Mouse (Mus musculus) adrenal gland, postnatal 14 days (tissue): Measurements from ENCODE around the gene Tceal5. TPM values are rescaled to one million over a fixed set of nuclear protein-coding genes. Genes with fewer than 3 reads are reported as not detected.
"Not testable (repeated sequence)": the region's sequence is repeated elsewhere in the genome, so short reads cannot be mapped to it uniquely, and the experiment has no call there.

Source experiments
- DNase-seq: peaks from one replicate; pipeline ENCODE4 v3.0.0; 2021; ENCODE audit warnings: mixed read lengths
- long read RNA-seq, 2 experiments: library from polyadenylated mRNA; stranded (forward); transcript quantifications; one replicate each; pipeline ENCODE4 v2.0.0; 2021
- total RNA-seq: library from RNA; stranded (reverse); gene quantifications from 2 replicates; pipeline ENCODE4 v1.2.3, GENCODE M21; 2021

Gene Tceal5
- total RNA-seq = 1.1 and 1.7 TPM in 2 replicates
- long read RNA-seq, experiment 1 = 0 reads
- long read RNA-seq, experiment 2 = 0 reads

GRCm38 (mm10) chrX:136203664-136204066 lies at the start of gene Tceal5:
Gene Tceal5 (minus strand): TSS chrX:136203876.
- peak; percentile 8 for DNase-seq

DNA sequence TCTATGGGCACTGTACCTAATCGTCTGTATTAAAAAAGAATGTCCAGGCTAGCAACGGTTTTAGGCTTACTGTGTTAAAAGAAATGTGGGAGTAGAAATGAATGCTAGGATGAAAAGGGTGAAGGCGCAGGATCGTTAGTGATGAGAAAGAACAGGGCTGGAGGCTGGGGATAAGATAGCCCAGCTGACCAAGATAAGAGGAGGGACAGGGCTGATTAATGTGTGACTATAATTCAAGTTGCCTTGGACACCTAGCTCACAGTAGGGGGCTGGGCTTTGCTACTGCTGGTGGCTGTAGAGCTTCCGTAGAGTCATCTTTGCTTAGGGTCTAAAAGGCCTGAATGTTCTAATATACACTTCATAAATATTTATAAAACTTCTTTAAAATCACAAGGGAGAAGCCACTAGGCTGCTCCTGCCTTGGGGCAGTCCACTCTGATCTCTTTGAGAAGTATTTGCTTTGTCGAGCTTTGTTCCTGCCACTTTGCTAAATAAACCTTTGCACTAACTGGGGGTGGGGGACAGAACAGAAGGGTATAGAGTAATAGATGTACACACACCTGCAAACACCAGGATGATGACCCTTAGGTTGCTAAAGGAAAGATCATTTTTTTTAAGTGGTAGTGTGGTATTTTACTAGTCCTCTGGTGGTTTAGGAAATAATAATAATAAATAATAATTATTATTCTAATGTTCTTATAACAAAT lies 48.5 kb upstream of the Tceal5 start:
- peak; percentile 21 for DNase-seq

- DNase-seq = no peak
These were observed 46.0 kb upstream of the Tceal5 start for GRCm38 (mm10) chrX:136249671-136250070.

DNA sequence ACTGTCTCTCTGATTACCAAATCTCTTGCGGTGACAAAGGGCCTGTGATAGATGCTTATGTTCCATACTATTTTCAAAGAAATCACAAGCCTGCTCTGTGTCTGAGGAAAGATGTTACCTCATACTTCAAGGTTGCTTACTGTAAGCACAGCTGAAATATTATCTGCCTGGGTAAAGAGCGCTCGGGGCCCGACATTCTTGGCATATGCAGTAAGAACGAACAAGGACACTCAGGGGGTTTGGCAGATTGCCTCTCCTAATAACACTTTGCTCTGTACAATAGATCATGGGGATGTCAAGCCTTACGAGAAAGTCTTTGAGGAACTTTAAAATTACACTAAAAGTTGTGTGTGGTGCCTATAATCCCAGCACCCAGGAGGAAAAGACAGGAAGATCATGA lies 45.1 kb upstream of the Tceal5 start:
- peak; percentile 73 for DNase-seq

DNA sequence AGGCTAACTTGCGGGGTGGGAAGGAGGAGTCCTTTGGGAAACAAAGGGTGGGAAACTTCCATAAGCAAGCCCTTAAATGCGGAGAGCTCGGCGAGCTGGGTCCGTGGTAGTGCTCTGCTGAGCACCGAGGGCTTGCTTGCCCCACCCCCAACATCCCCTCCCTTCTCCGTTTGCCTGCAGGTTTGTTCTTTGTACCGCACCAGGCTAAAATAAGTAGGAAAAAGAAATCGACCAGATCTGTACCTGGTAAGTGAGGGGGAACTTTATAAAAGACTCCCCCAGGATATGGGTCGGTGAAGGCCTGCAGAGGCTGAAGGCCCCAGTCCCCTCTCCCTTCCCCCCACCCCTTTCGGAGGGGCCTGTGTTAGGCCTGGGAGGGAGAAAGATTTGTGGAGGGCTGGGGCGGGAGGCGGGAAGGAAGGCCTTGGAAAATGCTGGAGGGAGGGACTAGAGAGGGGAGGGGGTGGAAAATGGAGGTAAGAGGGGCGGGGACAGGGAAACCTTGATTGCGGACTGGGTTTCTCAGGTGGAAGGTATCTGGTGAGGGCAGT lies 41.9 kb upstream of the Tceal5 start:
- DNase-seq = peak; percentile 47

- peak; percentile 84 for DNase-seq
These were observed 41.0 kb upstream of the Tceal5 start, which contains the start of gene Tceal9 for GRCm38 (mm10) chrX:136244574-136245229. Gene Tceal9 (plus strand): TSS chrX:136245079.

- no peak for DNase-seq
These were observed 39.5 kb upstream of the Tceal5 start for GRCm38 (mm10) chrX:136243181-136243580.

- DNase-seq = peak; percentile 34
These were observed 34.4 kb upstream of the Tceal5 start for GRCm38 (mm10) chrX:136238118-136238517.

DNA sequence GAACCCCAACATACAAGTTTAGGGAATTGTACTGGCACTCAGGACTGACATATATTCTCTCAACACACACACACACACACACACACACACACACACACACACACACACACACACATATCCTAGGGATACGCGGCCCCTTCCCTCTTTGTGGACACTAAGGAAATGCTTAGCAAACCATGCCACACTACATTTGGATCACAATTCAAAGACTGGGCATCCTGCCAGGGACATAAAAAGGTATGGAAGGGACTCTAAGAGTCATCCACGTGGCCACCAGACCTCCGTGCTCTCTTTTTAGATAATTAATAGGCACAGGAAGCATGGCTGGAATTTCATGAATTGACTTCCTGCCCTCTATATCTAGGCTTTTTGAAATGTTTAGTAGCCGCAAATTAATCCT lies 24.1 kb upstream of the Tceal5 start:
- DNase-seq = peak; percentile 22

DNA sequence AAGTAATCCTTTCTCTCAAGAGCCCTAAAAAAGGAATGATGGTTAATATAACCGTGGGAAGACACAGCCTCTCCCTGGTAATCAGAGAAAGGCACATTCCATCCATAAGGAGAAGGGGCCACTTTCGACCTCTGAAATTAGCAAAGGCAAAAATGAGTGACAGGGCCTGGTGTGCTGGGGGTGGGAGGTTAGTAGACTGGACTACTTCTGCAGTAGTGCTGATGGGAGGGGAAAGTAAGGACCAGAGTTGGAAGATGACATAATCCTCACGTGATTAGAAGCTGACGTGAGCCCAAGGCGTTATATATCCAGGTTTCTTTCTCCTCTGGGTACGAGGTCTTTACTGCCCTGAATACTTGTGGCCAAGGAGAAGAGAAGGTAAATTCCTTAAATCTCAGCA lies 20.0 kb upstream of the Tceal5 start:
- no peak for DNase-seq

GRCm38 (mm10) chrX:136216303-136216702 lies 12.6 kb upstream of the Tceal5 start:
- no peak for DNase-seq

GRCm38 (mm10) chrX:136214729-136215677 lies 11.3 kb upstream of the Tceal5 start, which contains the start of the genes Tceal7 and Bex1:
Gene Tceal7 (plus strand): TSS chrX:136214779.
Gene Bex1 (minus strand): TSS chrX:136215513.
- not testable (repeated sequence) for DNase-seq

DNA sequence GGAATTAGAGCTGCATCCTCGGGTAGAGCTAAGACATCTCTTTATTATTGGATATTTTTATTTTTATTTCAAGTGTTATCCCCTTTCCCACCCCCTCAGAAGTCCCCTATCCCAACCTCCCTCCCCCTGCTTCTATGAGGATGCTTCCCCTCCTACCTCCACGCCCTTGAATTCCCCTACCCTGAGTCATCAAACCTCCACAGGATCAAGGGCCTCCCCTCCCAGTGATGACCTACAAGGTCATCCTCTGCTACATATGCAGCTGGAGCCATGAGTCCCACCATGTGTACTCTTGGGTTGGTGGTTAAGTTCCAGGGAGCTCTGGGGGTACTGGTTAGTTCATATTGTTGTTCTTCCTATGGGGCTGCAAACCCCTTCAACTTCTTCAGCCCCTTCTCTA lies 9.7 kb upstream of the Tceal5 start:
- no peak for DNase-seq

DNA sequence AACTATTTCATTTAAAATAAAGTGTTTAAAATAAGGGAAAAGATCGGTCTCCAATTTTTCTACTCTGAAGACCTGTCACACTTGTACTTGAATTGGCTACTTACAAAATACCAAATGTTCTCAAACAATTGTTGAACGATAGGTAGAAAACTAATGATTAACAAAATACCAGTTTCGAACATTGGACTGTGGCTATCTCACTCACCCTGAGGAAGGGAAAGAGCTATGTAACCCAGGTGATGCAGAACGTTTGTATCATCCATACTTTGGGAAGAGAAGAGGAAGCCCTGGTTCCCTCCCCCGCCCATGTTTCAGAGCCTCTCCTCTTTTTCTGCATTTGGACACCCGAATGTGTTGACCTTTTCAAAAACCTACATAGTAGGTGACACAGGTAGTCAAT lies 730 bp upstream of the Tceal5 start:
- no peak for DNase-seq

GRCm38 (mm10) chrX:136203257-136203656 lies 419 bp downstream of the Tceal5 start:
- no peak for DNase-seq

DNA sequence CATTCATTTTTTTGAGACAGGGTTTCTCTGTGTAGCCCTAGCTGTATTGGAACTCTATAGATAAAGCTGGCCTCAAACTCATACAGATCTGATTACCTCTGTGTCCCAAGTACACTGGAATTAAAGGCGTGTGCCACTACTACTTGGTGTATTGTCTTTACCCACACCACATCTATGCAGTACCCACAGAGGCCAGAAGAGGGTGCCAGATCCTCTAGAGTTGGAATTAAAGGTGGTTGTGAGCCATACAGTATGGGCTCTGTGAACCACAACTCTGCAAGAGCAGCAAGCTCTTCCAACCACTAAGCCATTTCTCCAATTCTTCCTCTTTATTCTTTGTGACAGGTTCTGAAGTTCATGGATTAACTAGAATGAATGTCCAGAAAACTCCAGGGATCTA lies 6.8 kb downstream of the Tceal5 start:
- peak; percentile 59 for DNase-seq

GRCm38 (mm10) chrX:136195193-136195944 lies 8.3 kb downstream of the Tceal5 start:
- no peak for DNase-seq

DNA sequence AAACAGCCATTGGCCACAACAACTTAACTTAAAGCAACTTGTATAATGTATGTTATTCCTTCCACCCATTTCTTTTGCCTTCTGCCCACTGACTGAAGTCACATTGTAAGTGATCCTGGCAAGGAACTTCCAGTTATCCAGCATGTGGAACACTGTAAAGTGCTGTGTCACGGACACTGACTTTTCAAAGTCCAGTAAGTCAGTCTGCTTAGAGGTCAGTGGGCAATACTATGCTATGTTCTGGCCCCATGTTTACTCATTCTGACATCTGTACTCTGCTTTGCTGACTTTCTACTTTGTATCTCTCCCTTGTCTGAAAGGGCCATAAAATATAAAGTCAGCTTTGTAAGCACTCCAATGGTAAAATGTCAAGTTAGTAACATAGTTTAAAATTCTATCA lies 20.6 kb downstream of the Tceal5 start:
- DNase-seq = no peak

GRCm38 (mm10) chrX:136180897-136181553 lies 22.7 kb downstream of the Tceal5 start:
- DNase-seq = no peak

DNA sequence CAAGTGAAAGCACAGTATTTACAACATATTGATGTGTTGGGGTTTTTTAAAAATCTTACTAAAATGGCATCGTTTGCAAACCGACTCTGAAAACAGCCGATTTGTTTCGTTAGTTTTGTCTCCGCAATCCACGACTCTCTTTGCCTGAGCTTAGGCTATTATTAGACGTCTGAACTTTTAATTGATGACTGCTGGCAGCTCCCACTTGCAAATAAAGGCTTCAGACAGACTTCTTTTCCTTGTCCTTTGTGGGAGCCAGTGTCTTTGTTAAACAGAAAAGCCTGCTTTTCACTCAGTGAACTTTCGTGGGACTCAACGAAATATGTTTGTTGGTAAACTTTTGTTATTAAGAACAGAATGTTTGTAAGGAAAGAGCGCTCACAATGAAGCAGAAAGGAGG lies 30.9 kb downstream of the Tceal5 start:
- DNase-seq = no peak

DNA sequence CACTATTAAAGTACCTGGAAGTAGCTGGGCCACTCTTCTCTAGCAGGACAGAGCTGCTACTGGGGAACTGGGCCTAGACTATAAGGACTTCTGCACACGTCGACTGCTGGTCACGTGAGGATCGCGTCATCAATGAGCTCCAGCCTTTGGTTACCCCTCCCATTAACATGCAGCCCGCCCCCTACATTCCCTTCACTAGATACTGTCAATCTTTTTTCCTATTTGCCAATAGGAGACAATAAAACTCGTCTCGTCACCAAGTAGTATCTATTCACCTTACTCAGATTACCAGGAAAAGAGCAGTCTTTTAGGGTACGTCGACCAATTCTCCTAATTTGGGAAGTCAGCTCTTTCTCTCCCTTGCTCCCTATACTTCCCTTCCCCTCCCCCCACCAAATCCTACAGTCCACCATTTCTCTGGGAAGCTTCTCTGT lies 31.5 kb downstream of the Tceal5 start, which contains the start of gene Tceal8:
Gene Tceal8, minus strand, starts transcription at position 225 of the 434 bp plus-strand sequence.
- DNase-seq = peak; percentile 84
